Mouse (Mus musculus) layer of hippocampus, adult 2 months (tissue): ENCODE measurements around the gene Lgals2. TPM values are rescaled to one million over a fixed set of nuclear protein-coding genes. Genes with fewer than 3 reads are reported as not detected.

Experiments
- DNase-seq, 2 experiments: peaks; one replicate each; pipeline ENCODE4 v3.0.0; 2022; ENCODE audit warnings: low spot score in 2 of 2
- H3K27ac ChIP-seq: fragments of 200-600 bp; 2 replicates; pipeline ENCODE4 v1.8.1; 2022
- H3K4me3 ChIP-seq: fragments of 200-600 bp; 2 replicates; pipeline ENCODE4 v1.8.1; 2022; ENCODE audit warnings: mild to moderate bottlenecking
- CTCF ChIP-seq: fragments of 200-600 bp; conservative IDR thresholded peaks from 2 replicates; pipeline ENCODE4 v1.8.1; 2022; ENCODE audit warnings: antibody characterized with exemption, mild to moderate bottlenecking, moderate library complexity
- total RNA-seq, 2 experiments: library from RNA; stranded (reverse); gene quantifications; 2 replicates each; pipeline ENCODE4 v1.2.3; 2021

Gene Lgals2
- total RNA-seq, 2 experiments from 2014 or later: not detected

- H3K27ac ChIP-seq: peak overlapping the region; percentile 78; the same call in 1 of the 2 replicates
- TF ChIP-seq CTCF: no peak
- no peak for DNase-seq
- H3K4me3 ChIP-seq: no peak overlapping the region
Measured at GRCm38 (mm10) chr15:78834233-78835005, 20.9 kb downstream of the Lgals2 start.

- DNase-seq: no peak
- Histone ChIP-seq H3K27ac (peak overlapping the region; percentile 55), H3K4me3 (no peak overlapping the region)
- no peak for TF ChIP-seq CTCF
Measured at GRCm38 (mm10) chr15:78833582-78833981, 21.7 kb downstream of the Lgals2 start.

- peak; percentile 69 to 80 for DNase-seq
- H3K4me3 ChIP-seq: no peak overlapping the region
- H3K27ac ChIP-seq: peak overlapping the region; percentile 83
- peak; percentile 38; the same call in 1 of the 2 replicates for TF ChIP-seq CTCF
Measured at GRCm38 (mm10) chr15:78832701-78833123, 22.6 kb downstream of the Lgals2 start.

GRCm38 (mm10) chr15:78831720-78832657, 23.3 kb downstream of the Lgals2 start:
- Histone ChIP-seq H3K27ac (peak overlapping the region; percentile 83), H3K4me3 (no peak overlapping the region)
- no peak for DNase-seq
- no peak for TF ChIP-seq CTCF

- H3K27ac ChIP-seq: no peak overlapping the region; the same call in 1 of the 2 replicates
- DNase-seq: peak in 1 of 2 experiments; percentile 42
- no peak overlapping the region for H3K4me3 ChIP-seq
- TF ChIP-seq CTCF: no peak
Measured at GRCm38 (mm10) chr15:78830742-78831719, 24.3 kb downstream of the Lgals2 start.

GRCm38 (mm10) chr15:78829636-78830035, 25.7 kb downstream of the Lgals2 start:
- DNase-seq: no peak
- H3K4me3 ChIP-seq: no peak overlapping the region
- peak; percentile 61 for TF ChIP-seq CTCF
- no peak overlapping the region for H3K27ac ChIP-seq

- no peak overlapping the region for H3K27ac ChIP-seq
- no peak overlapping the region for H3K4me3 ChIP-seq
Measured at GRCm38 (mm10) chr15:78828315-78828714, 27.0 kb downstream of the Lgals2 start.

GRCm38 (mm10) chr15:78826213-78827204, 28.8 kb downstream of the Lgals2 start:
- no peak overlapping the region for H3K4me3 ChIP-seq
- DNase-seq: peak; percentile 58 to 61
- no peak overlapping the region for H3K27ac ChIP-seq
- TF ChIP-seq CTCF: peak; percentile 98

More at GRCm38 (mm10) chr15:78828315-78828714, 27.0 kb downstream of the Lgals2 start:
- no peak; the same call in 1 of the 2 replicates for TF ChIP-seq CTCF
- DNase-seq: no peak

- Histone ChIP-seq H3K4me3 (no peak overlapping the region), H3K27ac (no peak overlapping the region)
- TF ChIP-seq CTCF: no peak
- DNase-seq: no peak
Measured at GRCm38 (mm10) chr15:78816074-78816391, 39.3 kb downstream of the Lgals2 start.

- DNase-seq: no peak
- H3K27ac ChIP-seq: no peak overlapping the region
Measured at GRCm38 (mm10) chr15:78815314-78816073, 39.8 kb downstream of the Lgals2 start.

GRCm38 (mm10) chr15:78813603-78814002, 41.7 kb downstream of the Lgals2 start:
- DNase-seq: no peak
- Histone ChIP-seq H3K27ac (no peak overlapping the region), H3K4me3 (no peak overlapping the region)
- no peak for TF ChIP-seq CTCF

More at GRCm38 (mm10) chr15:78815314-78816073, 39.8 kb downstream of the Lgals2 start:
- H3K4me3 ChIP-seq: no peak overlapping the region
- no peak for TF ChIP-seq CTCF
